Mouse (Mus musculus): Measurements from ENCODE around the gene Olfr591. TPM values are rescaled to one million over a fixed set of nuclear protein-coding genes. Genes with fewer than 3 reads are reported as not detected.
"Not testable (repeated sequence)": the region's sequence is repeated elsewhere in the genome, so short reads cannot be mapped to it uniquely, and the experiment has no call there.

The Olfr591 gene
- polyA plus RNA-seq (2014; fragmentation: Nextera tagmentation; extraction: Ambion mirVana), result not detected in 2 replicates

DNA sequence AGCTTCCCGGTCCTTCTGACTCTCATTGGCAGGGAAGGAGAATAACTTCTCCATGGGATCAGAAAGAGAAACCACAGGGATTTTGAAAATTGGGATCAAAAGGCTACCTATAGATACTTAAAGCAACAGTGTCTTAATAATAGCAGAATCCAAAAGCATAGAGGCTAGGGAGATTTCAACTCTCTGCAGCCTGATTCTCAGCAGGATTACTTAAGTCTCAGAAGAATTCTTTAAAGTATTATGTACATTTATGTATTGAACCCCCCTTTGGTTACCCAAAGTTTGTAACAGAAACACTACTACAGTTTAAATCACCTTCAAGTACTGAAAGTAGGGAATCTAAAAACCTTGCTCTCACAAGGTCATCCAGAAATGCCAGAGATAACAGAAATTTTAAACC, at the start of gene Olfr591:
TSS of gene Olfr591 (minus strand) at position 101 of the 400 bp plus-strand sequence.
- H3K4me1 ChIP-seq (ENCODE audit: insufficient read depth), result no peaks in the 10 kb centered on the region
- no peak for DNase-seq
- WGBS, result 68% methylated on average over 1 of the region's 1 CpGs
- no peak within 1 kb of the TSS for H3K9ac ChIP-seq
- H3K9me3 ChIP-seq (ENCODE audit: low read depth, low read length), result no peaks in the 10 kb centered on the region
- no peak within 1 kb of the TSS for H3K27ac ChIP-seq (ENCODE audit: low read depth)
- H3K4me2 ChIP-seq, result no peak within 1 kb of the TSS
- no peak within 1 kb of the TSS for H3K4me3 ChIP-seq (ENCODE audit: low read depth, low read length)
- no peak for TF ChIP-seq CTCF (IDR thresholded peaks at IDR 0.05; ENCODE audit: low read depth)
- no peak for ATAC-seq (ENCODE audit: insufficient read depth)
- H3K36me3 ChIP-seq (ENCODE audit: insufficient read depth), result no peaks in the 10 kb centered on the region
- no peaks in the 10 kb centered on the region for H3K27me3 ChIP-seq (ENCODE audit: insufficient read depth, low read length)

DNA sequence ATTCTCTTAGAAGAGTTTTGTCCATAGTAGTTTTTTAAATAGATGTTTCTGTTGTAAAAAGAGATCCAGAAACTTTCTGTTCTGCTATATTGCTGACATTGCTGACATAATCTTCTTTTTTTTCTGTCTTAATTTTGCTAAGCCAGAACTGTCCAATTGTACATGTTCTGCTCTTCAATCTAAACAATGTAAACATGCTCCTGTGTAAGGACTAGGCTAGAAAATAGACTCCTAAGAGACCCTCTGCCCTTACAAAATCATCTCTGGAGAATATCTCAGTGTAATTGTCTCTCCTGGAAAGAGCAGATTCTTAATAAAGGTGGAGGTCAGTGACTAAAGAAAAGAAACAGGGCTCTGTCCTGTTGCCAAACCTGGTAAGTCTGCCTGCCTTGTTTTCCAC, 38.6 kb upstream of the Olfr591 start, which contains the start of gene Olfr594:
TSS of gene Olfr594 (plus strand) at position 301 of the 400 bp plus-strand sequence.
- DNase-seq, result no peak
- no peak within 1 kb of the TSS for H3K4me3 ChIP-seq (ENCODE audit: low read depth, low read length)
- no peak for TF ChIP-seq CTCF (IDR thresholded peaks at IDR 0.05; ENCODE audit: low read depth)
- H3K4me1 ChIP-seq (ENCODE audit: insufficient read depth), result no peaks in the 10 kb centered on the region
- no peak within 1 kb of the TSS for H3K4me2 ChIP-seq
- H3K27ac ChIP-seq (ENCODE audit: low read depth), result no peak within 1 kb of the TSS
- H3K9me3 ChIP-seq (ENCODE audit: low read depth, low read length), result no peaks in the 10 kb centered on the region
- H3K9ac ChIP-seq, result no peak within 1 kb of the TSS
- no peaks in the 10 kb centered on the region for H3K36me3 ChIP-seq (ENCODE audit: insufficient read depth)
- ATAC-seq (ENCODE audit: insufficient read depth), result no peak
- H3K27me3 ChIP-seq (ENCODE audit: insufficient read depth, low read length), result no peaks in the 10 kb centered on the region

DNA sequence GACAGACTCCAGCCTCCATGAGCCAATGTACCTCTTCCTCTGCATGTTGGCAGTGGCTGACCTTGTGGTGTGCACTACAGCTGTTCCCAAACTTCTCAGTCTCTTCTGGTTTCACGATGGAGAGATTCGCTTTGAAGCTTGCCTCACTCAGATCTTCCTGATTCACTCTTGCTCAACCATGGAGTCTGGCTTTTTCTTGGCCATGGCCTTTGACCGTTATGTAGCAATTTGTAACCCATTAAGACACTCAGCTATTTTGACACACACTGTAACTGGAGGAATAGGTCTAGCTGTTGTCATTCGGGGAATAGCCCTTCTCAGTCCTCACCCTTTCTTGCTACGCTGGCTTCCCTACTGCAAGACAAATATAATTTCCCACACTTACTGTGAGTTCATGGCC, 33.9 kb upstream of the Olfr591 start:
- H3K36me3 ChIP-seq (ENCODE audit: insufficient read depth); H3K4me3 ChIP-seq (ENCODE audit: low read depth, low read length): not testable (repeated sequence)
- 80% methylated on average over 5 of the region's 5 CpGs for WGBS

DNA sequence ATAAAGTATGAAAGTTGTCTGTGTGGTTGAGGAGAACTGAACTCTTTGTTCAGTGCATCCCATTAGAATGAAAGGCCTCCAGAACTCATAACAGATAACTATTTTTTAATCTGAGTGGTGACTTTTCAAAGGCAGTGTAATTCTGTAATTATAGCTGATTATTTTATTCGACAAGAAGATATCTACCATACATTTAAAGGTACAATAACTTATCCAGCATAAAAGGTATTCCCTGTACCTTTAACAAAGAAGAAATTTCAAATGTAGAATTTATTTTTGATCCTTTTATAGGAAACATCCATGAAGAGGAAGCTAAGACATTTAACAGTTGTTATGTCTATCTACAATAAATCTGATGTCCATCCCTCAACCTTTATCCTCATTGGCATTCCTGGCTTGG, 33.4 kb upstream of the Olfr591 start, which contains the start of gene Olfr593:
TSS of gene Olfr593 (plus strand) at position 301 of the 400 bp plus-strand sequence.
- WGBS, result 67% methylated on average over 1 of the region's 1 CpGs
- no peaks in the 10 kb centered on the region for H3K4me1 ChIP-seq (ENCODE audit: insufficient read depth)
- H3K4me2 ChIP-seq, result no peak within 1 kb of the TSS
- no peaks in the 10 kb centered on the region for H3K9me3 ChIP-seq (ENCODE audit: low read depth, low read length)
- ATAC-seq (ENCODE audit: insufficient read depth), result no peak
- no peak within 1 kb of the TSS for H3K9ac ChIP-seq
- TF ChIP-seq CTCF (IDR thresholded peaks at IDR 0.05; ENCODE audit: low read depth), result no peak
- no peak for DNase-seq
- no peak within 1 kb of the TSS for H3K27ac ChIP-seq (ENCODE audit: low read depth)
- no peaks in the 10 kb centered on the region for H3K36me3 ChIP-seq (ENCODE audit: insufficient read depth)
- no peak within 1 kb of the TSS for H3K4me3 ChIP-seq (ENCODE audit: low read depth, low read length)
- H3K27me3 ChIP-seq (ENCODE audit: insufficient read depth, low read length), result no peaks in the 10 kb centered on the region

More for the DNA sequence above, 33.9 kb upstream of the Olfr591 start:
- H3K4me2 ChIP-seq; H3K27ac ChIP-seq (ENCODE audit: low read depth); H3K9ac ChIP-seq; H3K9me3 ChIP-seq (ENCODE audit: low read depth, low read length); H3K4me1 ChIP-seq (ENCODE audit: insufficient read depth); DNase-seq; H3K27me3 ChIP-seq (ENCODE audit: insufficient read depth, low read length); ATAC-seq (ENCODE audit: insufficient read depth): not testable (repeated sequence)

DNA sequence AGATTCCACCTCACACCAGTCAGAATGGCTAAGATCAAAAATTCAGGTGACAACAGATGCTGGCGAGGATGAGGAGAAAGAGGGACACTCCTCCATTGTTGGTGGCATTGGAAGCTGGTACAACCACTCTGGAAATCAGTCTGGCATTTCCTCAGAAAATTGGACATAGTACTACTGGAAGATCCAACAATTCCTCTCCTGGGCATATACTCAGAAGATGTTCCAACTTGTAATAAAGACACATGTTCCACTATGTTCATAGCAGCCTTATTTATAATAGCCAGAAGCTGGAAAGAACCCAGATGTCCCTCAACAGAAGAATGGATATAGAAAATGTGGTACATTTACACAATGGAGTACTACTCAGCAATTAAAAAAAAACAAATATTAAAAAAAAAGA, 6.4 kb upstream of the Olfr591 start, which contains the start of gene Olfr592:
TSS of gene Olfr592 (plus strand) at position 301 of the 400 bp plus-strand sequence.
- not testable (repeated sequence) for H3K36me3 ChIP-seq (ENCODE audit: insufficient read depth); H3K27me3 ChIP-seq (ENCODE audit: insufficient read depth, low read length); H3K9ac ChIP-seq; H3K4me2 ChIP-seq; DNase-seq; H3K4me1 ChIP-seq (ENCODE audit: insufficient read depth); H3K9me3 ChIP-seq (ENCODE audit: low read depth, low read length); H3K27ac ChIP-seq (ENCODE audit: low read depth); H3K4me3 ChIP-seq (ENCODE audit: low read depth, low read length); ATAC-seq (ENCODE audit: insufficient read depth)
- WGBS, result 72% methylated on average over 1 of the region's 1 CpGs

DNA sequence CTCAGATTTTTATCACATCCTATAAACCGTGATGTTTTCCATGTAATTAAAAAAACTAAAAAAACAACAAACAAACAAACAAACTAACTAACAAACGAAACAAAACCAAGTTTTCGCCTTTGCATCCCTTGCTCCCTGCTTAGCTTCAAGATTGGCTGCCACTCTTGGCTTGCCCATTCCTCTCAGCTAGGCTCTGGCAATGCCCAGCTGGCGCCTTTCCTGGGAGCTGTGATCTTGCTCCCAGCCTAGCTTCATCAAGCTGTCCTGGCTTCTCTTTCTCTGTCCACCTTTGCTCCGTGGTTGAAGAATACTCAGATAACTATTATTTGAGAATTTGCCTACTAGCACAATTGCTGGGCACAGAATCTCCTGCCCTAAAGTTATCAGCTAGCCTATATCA, 8.4 kb downstream of the Olfr591 start:
- no peak overlapping the region for H3K4me3 ChIP-seq (ENCODE audit: low read depth, low read length)
- H3K27me3 ChIP-seq (ENCODE audit: insufficient read depth, low read length), result no peaks in the 10 kb centered on the region
- H3K9ac ChIP-seq, result no peak overlapping the region
- no peak overlapping the region for H3K4me2 ChIP-seq
- no peak overlapping the region for H3K27ac ChIP-seq (ENCODE audit: low read depth)
- H3K9me3 ChIP-seq (ENCODE audit: low read depth, low read length), result no peaks in the 10 kb centered on the region
- ATAC-seq (ENCODE audit: insufficient read depth) (no peak), DNase-seq (no peak)
- H3K4me1 ChIP-seq (ENCODE audit: insufficient read depth), result no peaks in the 10 kb centered on the region
- no peaks in the 10 kb centered on the region for H3K36me3 ChIP-seq (ENCODE audit: insufficient read depth)
- 68% methylated on average over 5 of the region's 5 CpGs for WGBS
- TF ChIP-seq CTCF (IDR thresholded peaks at IDR 0.05; ENCODE audit: low read depth), result no peak

DNA sequence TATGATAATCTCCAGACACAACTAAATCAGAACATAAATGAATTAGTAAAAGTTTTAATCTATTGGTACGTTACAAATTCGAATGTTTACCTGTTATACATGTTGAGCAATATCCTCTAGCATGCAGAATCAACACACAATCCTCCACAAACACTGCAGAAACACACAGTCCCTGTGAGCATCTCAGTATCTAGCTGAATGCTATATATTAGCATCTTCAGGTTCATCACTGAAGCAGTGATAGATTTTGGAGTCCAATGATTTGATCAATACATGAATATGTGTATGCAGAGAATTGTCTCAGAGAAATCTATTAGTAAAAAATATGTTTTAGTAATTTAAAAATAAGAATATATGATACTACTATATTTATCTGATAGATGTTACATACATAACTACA, 21.9 kb downstream of the Olfr591 start, which contains the start of gene Olfr589:
TSS of gene Olfr589 (minus strand) at position 101 of the 400 bp plus-strand sequence.
- no peak for TF ChIP-seq CTCF (IDR thresholded peaks at IDR 0.05; ENCODE audit: low read depth)
- no peak within 1 kb of the TSS for H3K27ac ChIP-seq (ENCODE audit: low read depth)
- ATAC-seq (ENCODE audit: insufficient read depth), result no peak
- DNase-seq, result no peak
- no peak within 1 kb of the TSS for H3K4me3 ChIP-seq (ENCODE audit: low read depth, low read length)
- no peak within 1 kb of the TSS for H3K4me2 ChIP-seq
- 45% methylated on average over 2 of the region's 2 CpGs for WGBS
- H3K36me3 ChIP-seq (ENCODE audit: insufficient read depth), result no peaks in the 10 kb centered on the region
- H3K27me3 ChIP-seq (ENCODE audit: insufficient read depth, low read length), result no peaks in the 10 kb centered on the region
- H3K4me1 ChIP-seq (ENCODE audit: insufficient read depth), result no peaks in the 10 kb centered on the region
- H3K9me3 ChIP-seq (ENCODE audit: low read depth, low read length), result no peaks in the 10 kb centered on the region
- H3K9ac ChIP-seq, result no peak within 1 kb of the TSS

DNA sequence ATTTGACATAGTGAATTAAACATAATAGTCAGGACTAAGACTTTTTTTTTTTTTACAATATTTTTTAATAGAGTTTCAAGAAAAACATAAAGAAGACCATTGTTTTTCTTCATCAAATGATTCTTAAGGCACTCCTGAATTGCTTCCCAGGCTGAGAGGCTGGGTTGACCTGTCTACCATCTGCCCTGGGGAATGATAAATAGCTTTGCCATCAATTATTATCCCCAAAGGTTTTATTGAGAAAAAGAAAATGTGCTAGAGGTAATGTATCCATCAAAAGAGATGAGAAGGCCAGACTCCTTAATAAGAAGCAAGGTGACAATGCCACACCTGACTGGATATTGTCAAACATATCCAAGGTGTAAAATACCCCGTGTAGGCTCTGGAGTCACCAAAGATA, 37.6 kb downstream of the Olfr591 start, which contains the start of gene Olfr588-ps1:
TSS of gene Olfr588-ps1 (plus strand) at position 301 of the 400 bp plus-strand sequence.
- Histone ChIP-seq H3K4me1 (ENCODE audit: insufficient read depth) (no peaks in the 10 kb centered on the region), H3K27ac (ENCODE audit: low read depth) (no peak within 1 kb of the TSS), H3K27me3 (ENCODE audit: insufficient read depth, low read length) (no peaks in the 10 kb centered on the region), H3K9ac (no peak within 1 kb of the TSS), H3K9me3 (ENCODE audit: low read depth, low read length) (no peaks in the 10 kb centered on the region), H3K4me2 (no peak within 1 kb of the TSS), H3K4me3 (ENCODE audit: low read depth, low read length) (no peak within 1 kb of the TSS), H3K36me3 (ENCODE audit: insufficient read depth) (no peaks in the 10 kb centered on the region)
- DNase-seq (no peak), ATAC-seq (ENCODE audit: insufficient read depth) (no peak)
- 88% methylated on average over 1 of the region's 1 CpGs for WGBS
- no peak for TF ChIP-seq CTCF (IDR thresholded peaks at IDR 0.05; ENCODE audit: low read depth)
